Mouse (Mus musculus): ENCODE measurements around the gene Zfp235.

Zfp235 gene

DNA sequence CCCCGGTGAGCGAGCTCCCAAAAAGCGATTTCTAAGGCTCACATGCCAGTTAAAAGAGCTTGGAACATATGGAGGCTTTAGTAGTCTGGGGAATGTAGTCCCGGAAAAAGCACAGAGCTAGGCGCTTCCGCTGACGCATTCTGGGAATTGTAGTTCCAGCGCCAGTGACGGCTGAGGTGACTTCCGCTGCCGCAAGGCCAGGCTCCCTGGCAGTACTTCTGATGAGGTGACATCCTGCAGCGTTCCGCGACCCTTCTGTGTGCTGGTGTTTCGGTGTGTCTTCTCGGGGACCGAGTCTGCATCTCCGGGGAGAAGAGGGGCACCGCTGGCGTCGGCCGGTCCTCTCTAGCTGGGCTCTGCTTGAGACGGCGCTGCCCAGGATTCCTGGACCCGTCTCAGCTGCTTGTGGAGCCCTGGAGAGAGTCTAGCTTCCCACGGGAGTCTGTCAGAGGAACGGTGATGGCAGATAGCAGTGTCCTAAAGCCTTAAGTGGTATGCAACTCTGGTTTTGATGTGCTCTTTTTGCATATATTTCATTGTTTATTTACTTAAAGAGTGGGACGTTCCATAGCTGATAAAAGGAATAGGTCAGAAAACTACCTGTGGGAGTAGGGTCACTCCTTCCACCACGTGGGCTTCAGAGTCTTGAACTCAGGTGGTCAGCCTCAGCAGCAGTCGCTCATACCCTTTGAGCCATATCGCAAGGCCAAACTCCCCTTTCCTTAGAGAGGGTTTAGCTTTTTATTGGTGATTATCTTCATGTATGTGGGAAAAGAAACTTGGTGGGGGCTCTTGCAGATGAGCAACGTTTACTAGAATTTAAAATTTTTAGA is at the start of gene Zfp235:
Gene Zfp235, plus strand, starts transcription at position 174 of the 833 bp plus-strand sequence.
- CTCF ChIA-PET, result no interaction called here

DNA sequence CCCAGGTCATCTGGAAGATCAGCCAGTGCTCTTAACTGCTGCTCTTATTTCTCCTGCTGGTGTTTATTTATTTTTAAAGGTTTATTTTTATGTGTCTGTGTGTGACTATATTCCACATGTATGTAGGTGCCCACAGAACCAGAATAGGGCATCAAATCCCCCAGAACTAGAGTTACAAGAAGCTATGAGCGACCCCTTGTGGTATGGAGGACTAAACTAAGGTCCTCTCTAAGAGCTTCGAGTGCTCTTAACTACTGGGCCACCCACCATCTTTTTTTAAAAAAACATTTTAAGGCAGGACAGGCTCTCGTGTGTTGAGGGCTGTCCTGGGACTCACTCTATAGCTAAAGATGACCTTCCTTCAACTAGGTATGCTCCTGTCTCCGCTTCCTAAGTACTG is 47.1 kb upstream of the Zfp235 start:
- CTCF ChIA-PET, result no interaction called here

DNA sequence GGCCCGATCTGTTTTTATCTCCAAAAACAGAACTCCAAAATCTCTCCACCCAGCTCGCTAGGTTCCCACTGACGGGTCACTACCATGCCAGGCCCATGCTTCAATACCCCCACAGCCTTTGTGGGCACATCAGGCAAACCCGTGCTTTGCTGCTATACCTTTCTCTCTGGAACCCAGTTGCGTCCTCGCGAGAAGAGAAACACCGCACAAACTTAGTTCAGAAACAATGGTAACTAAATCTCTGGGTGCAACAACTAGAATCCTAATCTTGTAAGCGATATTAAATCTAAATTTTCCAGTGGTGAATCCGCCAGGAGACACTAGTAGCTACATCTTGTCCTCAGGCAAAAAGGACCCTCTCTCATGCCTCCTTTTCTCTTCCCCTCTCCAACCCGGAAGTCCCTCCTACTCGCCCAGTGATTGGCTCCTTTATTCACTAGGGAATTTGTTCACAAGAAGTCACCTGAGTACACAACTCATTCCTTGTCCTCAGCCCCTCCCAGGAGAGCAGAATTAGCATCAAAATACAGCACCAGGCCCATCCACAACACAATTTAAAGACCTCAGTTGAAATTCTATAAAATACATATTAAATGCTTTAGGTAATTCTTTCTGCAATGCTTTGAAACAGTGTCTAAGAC is 46.4 kb upstream of the Zfp235 start:
- CTCF ChIA-PET, result no interaction called here

DNA sequence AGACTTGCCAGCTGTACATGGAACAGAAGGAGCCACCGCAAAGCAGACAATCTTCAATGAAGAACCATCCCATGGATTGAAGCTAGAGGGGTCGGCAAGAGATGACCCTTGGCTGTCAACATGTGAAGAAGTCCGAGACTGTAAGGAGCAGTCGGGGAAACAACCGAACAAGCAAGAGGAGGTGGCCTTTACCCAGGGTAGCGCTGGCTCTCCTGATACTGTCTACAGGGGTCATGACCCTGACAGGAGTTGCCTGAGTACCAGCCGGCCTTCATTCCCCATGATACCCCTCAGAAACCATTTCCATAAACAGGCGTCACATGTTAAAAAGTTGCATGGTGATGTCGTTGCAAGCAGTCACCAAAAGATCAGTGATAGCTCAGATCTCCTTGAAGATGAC is 29.6 kb upstream of the Zfp235 start:
- CTCF ChIA-PET, result no interaction called here

DNA sequence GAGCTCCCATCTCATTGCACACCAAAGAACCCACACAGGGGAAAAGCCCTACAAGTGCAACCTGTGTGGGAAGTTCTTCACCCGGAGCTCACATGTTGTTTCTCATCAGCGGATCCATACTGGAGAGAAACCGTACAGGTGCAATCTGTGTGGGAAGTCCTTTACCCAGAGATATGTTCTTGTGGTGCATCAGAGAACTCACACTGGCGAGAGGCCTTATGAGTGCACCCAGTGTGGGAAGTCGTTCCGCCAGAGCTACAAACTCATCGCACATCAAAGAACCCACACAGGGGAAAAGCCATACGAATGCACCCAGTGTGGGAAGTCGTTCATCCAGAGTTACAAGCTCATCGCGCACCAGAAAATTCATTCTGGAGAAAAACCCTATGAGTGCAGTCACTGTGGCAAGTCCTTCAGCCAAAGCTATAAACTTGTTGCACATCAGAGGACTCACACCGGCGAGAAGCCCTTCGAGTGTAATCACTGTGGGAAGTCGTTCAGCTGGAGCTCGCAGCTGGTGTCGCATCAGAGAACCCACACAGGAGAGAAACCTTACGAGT is 28.7 kb upstream of the Zfp235 start:
- CTCF ChIA-PET, result no interaction called here

DNA sequence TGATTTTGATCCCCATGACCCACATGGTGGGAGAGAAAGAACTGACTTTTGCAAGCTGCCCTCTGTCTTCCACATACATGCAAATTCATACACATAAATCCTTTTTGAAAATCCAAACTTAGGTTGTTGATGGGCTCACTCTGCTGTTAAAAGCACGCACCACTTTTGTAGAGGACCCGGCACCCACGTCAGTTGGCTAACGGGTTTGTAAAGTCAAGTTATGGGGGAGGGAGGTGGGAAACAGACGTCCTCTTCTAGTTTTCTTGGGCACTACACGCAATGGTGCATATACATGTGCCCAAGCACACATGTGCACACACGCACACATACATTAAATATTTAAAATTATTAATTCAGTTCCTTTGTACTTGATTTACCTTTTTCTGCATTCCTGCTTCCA is 23.1 kb upstream of the Zfp235 start:
- CTCF ChIA-PET, result no interaction called here

DNA sequence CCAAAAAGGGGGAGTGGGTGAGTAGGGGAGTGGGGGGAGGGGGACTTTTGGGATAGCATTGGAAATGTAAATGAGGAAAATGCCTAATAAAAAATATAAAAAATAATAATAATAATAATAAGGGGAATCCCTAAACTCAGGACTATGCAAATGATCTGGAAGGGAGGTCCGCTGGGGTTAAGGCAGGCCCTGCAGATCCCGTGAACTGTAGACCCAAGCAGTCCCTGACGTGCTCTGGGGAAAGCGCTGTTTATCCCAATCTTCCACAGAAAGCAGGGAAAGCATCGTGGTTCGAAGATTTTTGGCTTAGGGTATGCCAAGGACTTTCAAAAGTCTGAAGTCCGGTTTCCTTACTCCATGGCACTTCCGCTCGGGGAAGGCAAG is 22.2 kb upstream of the Zfp235 start:
- CTCF ChIA-PET, result no interaction called here

DNA sequence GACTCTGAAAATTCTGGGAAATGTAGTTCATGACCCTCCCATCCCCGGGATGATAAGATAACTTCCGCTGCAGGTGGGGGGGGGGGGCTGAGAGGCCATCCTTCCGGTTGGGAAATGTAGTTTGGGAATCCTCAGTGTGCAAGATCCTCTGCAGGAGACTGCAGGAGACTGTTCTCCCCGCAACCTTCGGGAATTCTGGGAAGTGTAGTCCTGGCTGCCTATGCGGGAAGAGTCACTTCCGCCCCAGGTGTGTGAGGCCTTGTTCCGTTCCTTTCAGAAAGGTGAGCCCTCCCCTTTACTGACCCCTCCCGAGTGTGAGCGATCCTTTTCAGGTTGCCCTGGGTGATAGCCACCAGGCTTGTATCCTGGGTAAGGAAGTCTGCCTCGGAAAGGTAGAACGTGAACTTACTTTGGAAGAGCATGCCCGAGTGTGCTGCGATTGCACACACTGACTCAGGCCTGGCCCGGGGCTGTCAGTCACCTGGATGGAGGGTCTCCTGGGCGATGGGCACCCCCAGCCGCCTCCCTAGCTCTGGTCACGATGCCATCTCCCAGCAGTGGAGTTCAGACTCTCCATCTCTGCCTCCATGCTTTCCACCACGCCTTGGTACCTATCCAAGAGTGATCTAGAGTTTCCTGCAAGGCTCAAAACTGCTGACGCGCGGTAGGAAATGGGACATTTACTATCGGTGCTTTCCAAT is 21.7 kb upstream of the Zfp235 start, which contains the start of gene Zfp112:
Gene Zfp112, plus strand, starts transcription at position 159 of the 701 bp plus-strand sequence.
- CTCF ChIA-PET, result interaction anchor here (0.5 kb wide), 1 partner anchor 852 kb away, joined by 3 read pairs; no protein-coding TSS in a partner anchor

DNA sequence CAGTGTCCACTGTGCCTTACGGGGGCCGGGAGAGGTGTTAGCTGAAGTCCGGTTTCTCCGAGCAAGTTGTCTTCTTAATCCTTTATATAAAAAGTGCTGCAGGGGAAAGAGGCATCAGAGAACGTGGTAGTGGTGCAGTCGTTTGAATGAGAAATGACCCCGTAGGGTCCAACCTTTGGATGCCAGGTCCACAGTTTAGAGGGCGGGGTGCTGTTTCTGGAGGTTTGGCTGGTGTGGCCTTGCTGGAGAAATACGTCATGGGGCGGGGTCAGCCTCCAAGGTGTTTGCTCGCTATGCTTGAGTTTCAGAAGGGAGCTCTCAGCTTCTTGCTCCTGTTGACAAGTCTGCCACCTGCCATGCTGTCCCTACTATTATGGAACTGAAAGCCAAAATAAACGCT is 21.0 kb upstream of the Zfp235 start:
- CTCF ChIA-PET, result no interaction called here

DNA sequence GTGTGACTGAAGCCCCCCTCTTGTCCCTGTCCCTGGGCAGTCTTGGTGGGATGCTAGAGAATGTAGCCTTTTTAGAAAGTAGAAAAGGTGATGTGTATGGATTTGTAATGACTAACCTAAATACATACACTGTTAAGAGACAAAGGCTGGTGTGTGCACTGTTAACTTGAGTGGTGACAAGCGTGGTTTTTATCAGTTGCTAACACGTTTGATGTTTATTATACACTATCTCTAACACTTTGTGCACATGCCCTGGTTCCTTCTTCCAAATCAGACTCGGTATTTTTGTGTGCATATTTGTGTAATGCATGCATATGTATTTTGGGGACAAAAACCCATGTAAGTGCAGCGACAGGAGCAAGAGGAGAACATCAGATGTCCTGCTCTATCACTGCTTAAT is 17.3 kb upstream of the Zfp235 start:
- CTCF ChIA-PET, result no interaction called here

DNA sequence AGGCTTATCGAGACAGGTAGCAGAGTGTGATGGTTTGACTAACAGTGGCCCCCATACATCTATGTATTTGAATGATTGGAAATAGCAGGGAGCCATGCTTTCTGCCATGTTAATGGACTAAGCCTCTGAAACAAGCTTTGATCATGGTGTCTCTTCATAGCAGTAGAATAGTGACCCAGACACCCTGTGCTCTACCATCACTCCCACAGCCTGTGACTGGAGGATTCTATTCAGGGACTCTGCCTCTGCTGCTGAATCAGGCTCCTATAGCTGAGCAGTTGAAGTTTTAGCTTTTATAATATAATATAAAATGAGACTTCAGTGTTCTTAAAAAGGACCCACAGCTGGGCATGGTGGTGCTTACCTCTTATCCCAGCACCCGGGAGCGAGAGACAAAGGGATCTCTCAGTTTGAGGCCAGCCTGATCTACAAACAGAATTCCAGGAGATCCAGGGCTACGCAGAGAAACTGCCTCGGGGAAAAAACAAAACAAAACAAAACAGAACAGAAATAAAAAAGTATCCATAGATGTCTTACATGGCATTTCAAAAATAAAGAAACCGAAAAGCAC is 459 bp upstream of the Zfp235 start:
- CTCF ChIA-PET, result no interaction called here

DNA sequence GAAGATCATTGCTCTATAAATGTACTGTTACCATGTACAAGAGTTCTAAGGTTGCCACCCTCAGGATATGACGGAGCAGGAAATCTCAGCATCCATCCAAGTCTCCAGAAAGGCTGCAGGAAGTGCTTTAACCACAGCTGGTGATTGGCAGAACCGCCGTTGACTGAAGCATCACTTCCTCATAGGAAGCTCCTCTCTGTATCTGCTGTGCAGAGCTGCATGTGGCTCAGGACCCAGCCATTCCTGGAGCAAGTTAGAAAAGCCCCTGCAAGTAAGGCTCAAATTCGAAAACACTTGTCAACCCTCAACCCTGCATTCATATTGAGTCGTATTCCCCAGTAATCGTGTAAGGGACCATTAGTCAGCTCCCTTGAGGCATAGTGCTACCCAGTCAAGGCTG is 8.6 kb downstream of the Zfp235 start:
- CTCF ChIA-PET, result no interaction called here

DNA sequence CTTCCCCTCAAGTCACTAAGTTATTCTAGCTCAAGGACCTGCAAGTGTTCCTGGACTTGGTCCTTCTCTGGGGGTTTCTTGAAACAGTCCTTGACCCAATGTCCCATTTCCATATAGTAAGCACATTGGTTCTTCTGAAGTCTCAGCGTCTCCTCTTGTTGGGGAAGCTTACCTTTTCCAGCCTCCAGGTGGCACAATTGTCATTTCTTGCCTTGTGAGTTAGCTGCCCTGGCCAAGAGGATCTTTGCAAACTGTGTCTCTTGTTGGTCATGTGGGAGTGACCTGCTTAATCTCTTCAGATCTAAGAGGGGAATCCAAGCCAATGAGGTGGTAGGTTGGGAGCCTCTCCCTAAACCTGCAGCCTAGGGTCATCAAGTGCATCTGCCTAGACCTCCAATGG is 19.3 kb downstream of the Zfp235 start:
- CTCF ChIA-PET, result no interaction called here

DNA sequence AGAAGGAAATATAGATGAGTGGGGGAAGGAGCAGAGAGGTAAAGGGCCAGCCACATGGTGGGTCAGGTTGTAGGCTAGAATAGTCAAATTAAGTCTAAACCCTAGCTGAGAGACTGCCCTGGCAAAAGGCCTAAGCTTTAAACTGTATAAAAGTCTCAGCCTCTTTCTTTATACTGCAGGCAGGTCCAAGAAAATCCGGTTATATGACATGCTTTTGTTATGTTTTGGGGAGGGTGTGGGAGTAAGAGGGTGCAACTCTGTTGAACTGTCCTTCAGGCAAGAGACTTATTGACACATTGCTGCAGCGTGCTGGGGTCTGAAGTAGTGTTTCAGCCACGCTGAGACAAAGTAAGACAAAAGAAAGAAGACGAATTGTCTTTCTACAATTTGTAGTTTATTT is 38.2 kb downstream of the Zfp235 start:
- CTCF ChIA-PET, result no interaction called here

DNA sequence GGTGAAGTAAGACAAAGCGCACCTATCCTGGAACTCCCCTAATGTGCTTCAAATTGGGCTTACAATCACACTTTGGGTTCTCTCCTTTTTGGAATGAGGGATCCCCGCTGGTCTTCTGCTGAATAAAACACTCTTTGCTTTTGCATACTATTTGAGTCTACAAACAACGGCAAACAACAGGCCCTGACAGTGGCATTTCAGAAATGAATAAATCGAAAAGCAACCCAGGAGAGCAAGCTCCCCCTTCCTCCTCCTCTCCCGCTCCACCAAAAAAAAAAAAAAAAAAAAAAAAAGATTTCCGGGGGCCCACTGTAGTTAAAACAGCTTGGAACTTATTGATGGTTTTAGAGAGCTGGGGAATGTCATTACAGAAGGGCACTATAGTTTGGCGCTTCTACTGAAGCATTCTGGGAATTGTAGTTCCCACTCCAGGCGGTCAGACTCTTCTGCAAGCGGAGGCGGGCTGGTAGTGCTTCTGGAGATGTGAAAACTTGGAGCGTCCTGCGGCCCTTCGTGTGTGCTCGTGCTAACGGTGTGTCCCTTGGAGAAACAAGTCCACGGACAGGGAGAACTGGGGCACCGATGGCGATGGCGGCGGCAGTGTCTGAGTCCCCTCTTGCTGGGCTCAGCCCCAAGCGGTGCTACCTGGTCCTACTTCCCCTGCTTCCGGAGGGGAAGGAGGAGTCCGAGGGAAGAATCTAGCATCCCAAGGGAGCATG is 40.8 kb downstream of the Zfp235 start, which contains the start of gene Zfp114:
Gene Zfp114, plus strand, starts transcription at position 443 of the 719 bp plus-strand sequence.
- CTCF ChIA-PET, result interaction anchor here (0.6 kb wide), 1 partner anchor 127 kb away, joined by 9 read pairs; no protein-coding TSS in a partner anchor

DNA sequence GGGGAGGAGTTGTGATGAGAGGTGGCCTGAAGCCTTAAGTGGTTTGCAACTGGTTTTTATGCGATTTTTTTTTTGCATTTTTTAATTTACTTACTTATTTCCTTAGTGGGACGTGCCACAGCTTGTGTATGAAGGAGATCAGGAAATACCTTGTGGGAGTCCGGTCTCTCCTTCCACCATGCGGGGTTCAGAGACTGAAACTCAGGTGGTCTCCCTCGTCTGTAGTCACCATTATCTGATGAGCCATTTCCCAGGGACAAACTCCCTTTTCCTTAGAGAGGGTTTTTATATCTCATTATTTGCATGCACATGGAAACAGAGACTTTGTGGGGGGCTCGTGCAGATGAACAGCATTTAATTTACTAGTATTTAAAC is 41.4 kb downstream of the Zfp235 start:
- CTCF ChIA-PET, result interaction anchor here (0.6 kb wide), 1 partner anchor 126 kb away, joined by 9 read pairs; no protein-coding TSS in a partner anchor

DNA sequence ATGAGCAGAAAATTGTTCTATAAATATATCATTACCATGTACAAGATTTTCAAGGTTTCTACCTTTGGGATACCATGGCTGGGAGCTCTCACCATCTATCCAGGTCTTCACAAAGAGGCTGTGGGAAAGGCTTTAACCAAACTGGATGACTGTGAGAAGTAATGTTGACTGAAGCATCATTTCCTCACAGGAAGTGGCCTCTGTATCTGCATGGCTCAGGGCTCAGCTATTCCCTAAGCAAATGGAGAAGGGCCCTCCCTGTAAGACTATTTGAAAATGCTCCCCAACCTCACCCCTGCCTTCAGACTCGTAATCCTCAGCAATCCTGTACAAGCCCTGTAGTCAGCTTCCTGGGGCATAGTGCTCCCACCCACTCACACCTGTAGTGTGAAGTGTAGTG is 53.6 kb downstream of the Zfp235 start:
- CTCF ChIA-PET, result no interaction called here

DNA sequence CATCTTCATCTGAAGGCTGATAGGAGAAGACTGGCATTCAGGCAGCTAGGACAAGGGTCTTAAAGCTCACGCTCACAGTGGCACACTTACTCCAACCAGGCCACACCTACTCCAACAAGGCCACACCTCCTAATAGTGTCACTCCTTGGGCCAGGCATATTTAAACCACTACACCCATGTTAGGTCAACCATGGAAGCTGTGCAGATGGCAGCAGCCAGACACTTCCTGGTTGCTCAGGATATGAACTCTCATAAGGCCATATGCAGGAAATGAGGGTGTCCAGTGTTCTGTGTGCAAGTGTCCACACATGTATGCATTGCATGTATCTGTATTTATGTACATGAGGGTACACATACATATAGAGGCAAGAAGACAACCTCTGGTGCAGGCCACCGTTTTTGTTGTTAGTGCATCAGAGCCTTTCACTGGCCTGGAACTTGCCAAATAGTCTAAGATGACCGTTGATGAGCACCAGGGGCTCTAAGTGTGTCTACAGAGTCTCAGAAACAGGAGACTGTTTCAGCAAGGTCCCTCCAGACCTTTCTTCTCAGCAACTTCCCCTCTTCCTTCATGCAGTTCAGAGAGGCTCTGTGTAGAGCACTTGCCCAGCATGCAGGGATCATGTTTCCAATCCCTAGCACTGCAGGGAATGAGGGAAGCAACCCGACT is 55.1 kb downstream of the Zfp235 start:
- CTCF ChIA-PET, result no interaction called here

DNA sequence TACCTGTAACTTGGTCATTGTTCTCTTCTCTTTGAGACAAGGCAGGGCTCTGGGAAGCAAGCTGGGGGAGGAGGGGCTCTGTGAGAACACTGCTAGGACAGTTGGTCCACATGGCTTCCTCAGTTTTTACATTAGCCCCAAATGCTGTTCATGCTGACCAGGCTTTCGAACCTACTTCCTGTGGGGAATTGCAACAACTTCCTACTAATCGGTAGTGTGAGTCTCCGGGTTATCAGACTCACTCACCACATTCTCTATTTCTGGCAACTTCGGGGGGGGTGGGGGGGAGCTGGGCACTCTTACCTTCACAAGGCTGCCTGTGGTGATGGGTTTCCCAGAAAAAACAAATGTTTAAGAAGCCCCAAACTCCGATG is 55.6 kb downstream of the Zfp235 start:
- CTCF ChIA-PET, result no interaction called here

DNA sequence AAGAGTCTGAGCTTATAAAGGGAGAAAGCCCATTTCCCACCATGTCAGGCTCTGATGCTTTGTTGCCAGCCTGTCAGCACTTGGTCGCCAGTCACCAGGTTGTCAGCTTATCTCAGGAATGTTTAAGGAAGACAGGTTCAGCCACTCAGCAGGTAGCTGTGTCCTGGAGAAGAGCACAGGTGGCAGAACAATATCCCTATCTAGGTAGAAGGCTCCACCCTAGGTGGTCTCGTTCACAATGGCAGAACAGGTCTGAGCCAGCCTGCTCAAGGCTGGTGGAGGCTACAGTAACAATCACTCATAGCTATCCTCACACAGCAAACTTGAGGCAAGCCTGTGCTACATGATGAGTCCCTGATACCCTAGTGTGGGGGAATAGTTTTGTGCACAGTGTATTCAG is 57.4 kb downstream of the Zfp235 start:
- CTCF ChIA-PET, result no interaction called here
